Mouse (Mus musculus): ENCODE data around the gene Sema6d. TPM values are rescaled to one million over a fixed set of nuclear protein-coding genes. Genes with fewer than 3 reads are reported as not detected.

The Sema6d gene
- total RNA-seq, 2 experiments from 2014 or later = 31.3 to 45.5 TPM

GRCm38 (mm10) chr2:124609014-124609413 is 519.2 kb downstream of the Sema6d start:
- intact Hi-C loops (cut with DNase I) = loop anchor here (5.0 kb wide), 4 partner anchors 298 to 578 kb away; no protein-coding TSS in a partner anchor
- DNase-seq = no peak

GRCm38 (mm10) chr2:124609711-124610585 is 520.2 kb downstream of the Sema6d start:
- intact Hi-C loops (cut with DNase I) = loop anchor here (2.0 to 5.0 kb wide), 8 partner anchors 41 to 577 kb away; no protein-coding TSS in a partner anchor
- peak; percentile 92 to 94 for DNase-seq

- DNase-seq = no peak
- intact Hi-C loops (cut with DNase I) = loop anchor here (2.0 to 5.0 kb wide), 4 partner anchors 40 to 318 kb away; no protein-coding TSS in a partner anchor
Observed at GRCm38 (mm10) chr2:124610586-124611105, 520.9 kb downstream of the Sema6d start.

GRCm38 (mm10) chr2:124611226-124611625 is 521.5 kb downstream of the Sema6d start:
- DNase-seq = no peak

GRCm38 (mm10) chr2:124612276-124612675 is 522.5 kb downstream of the Sema6d start:
- no peak for DNase-seq
- intact Hi-C loops (cut with DNase I) = loop anchor here (5.0 kb wide), 2 partner anchors 130 to 155 kb away; no protein-coding TSS in a partner anchor

More at GRCm38 (mm10) chr2:124611226-124611625, 521.5 kb downstream of the Sema6d start:
- intact Hi-C loops (cut with DNase I) = loop anchor here (2.0 to 5.0 kb wide), 4 partner anchors 40 to 318 kb away; no protein-coding TSS in a partner anchor

GRCm38 (mm10) chr2:124612727-124613510 is 523.1 kb downstream of the Sema6d start:
- intact Hi-C loops (cut with DNase I) = loop anchor here (5.0 kb wide), 2 partner anchors 129 to 156 kb away; no protein-coding TSS in a partner anchor
- DNase-seq = no peak

GRCm38 (mm10) chr2:124613671-124614210 is 524.0 kb downstream of the Sema6d start:
- intact Hi-C loops (cut with DNase I) = loop anchor here (2.0 to 5.0 kb wide), 3 partner anchors 43 to 156 kb away; no protein-coding TSS in a partner anchor

GRCm38 (mm10) chr2:124616746-124617145 is 527.0 kb downstream of the Sema6d start:
- intact Hi-C loops (cut with DNase I) = loop anchor here (2.0 kb wide), 1 partner anchor 242 kb away; no protein-coding TSS in a partner anchor

More at GRCm38 (mm10) chr2:124613671-124614210, 524.0 kb downstream of the Sema6d start:
- DNase-seq = no peak

GRCm38 (mm10) chr2:124617440-124617839 is 527.7 kb downstream of the Sema6d start:
- peak; percentile 70 to 83 for DNase-seq
- intact Hi-C loops (cut with DNase I) = loop anchor here (2.0 kb wide), 1 partner anchor 241 kb away; no protein-coding TSS in a partner anchor

More at GRCm38 (mm10) chr2:124616746-124617145, 527.0 kb downstream of the Sema6d start:
- peak in 1 of 2 experiments; percentile 43 for DNase-seq

GRCm38 (mm10) chr2:124618091-124618490 is 528.3 kb downstream of the Sema6d start:
- peak in 1 of 2 experiments; percentile 39 for DNase-seq
- intact Hi-C loops (cut with DNase I) = no loop called here

GRCm38 (mm10) chr2:124618526-124619219 is 528.9 kb downstream of the Sema6d start:
- intact Hi-C loops (cut with DNase I) = no loop called here

GRCm38 (mm10) chr2:124620470-124620869 is 530.7 kb downstream of the Sema6d start:
- intact Hi-C loops (cut with DNase I) = no loop called here
- no peak for DNase-seq

More at GRCm38 (mm10) chr2:124618526-124619219, 528.9 kb downstream of the Sema6d start:
- DNase-seq = peak in 1 of 2 experiments; percentile 48

- intact Hi-C loops (cut with DNase I) = no loop called here
- DNase-seq = no peak
Observed at GRCm38 (mm10) chr2:124621972-124622621, 532.3 kb downstream of the Sema6d start.

GRCm38 (mm10) chr2:124624247-124624929 is 534.6 kb downstream of the Sema6d start:
- intact Hi-C loops (cut with DNase I) = no loop called here

GRCm38 (mm10) chr2:124626425-124626824 is 536.7 kb downstream of the Sema6d start:
- DNase-seq = no peak
- intact Hi-C loops (cut with DNase I) = no loop called here

More at GRCm38 (mm10) chr2:124624247-124624929, 534.6 kb downstream of the Sema6d start:
- DNase-seq = no peak

- intact Hi-C loops (cut with DNase I) = no loop called here
- no peak for DNase-seq
Observed at GRCm38 (mm10) chr2:124627664-124628063, 537.9 kb downstream of the Sema6d start.

- DNase-seq = no peak
- intact Hi-C loops (cut with DNase I) = no loop called here
Observed at GRCm38 (mm10) chr2:124628701-124629100, 538.9 kb downstream of the Sema6d start.

GRCm38 (mm10) chr2:124634400-124634998 is 544.7 kb downstream of the Sema6d start:
- intact Hi-C loops (cut with DNase I) = no loop called here
- DNase-seq = no peak
